Mouse (Mus musculus): ENCODE measurements around the gene Rnf220. TPM values are rescaled to one million over a fixed set of nuclear protein-coding genes. Genes with fewer than 3 reads are reported as not detected.

Gene Rnf220
- total RNA-seq, 2 experiments from 2014 or later = 67.8 to 72.4 TPM

- DNase-seq = no peak
These were observed 157.1 kb downstream of the Rnf220 start for GRCm38 (mm10) chr4:117339796-117340195.

GRCm38 (mm10) chr4:117330836-117331475, 165.9 kb downstream of the Rnf220 start:
- DNase-seq = peak; percentile 70

DNA sequence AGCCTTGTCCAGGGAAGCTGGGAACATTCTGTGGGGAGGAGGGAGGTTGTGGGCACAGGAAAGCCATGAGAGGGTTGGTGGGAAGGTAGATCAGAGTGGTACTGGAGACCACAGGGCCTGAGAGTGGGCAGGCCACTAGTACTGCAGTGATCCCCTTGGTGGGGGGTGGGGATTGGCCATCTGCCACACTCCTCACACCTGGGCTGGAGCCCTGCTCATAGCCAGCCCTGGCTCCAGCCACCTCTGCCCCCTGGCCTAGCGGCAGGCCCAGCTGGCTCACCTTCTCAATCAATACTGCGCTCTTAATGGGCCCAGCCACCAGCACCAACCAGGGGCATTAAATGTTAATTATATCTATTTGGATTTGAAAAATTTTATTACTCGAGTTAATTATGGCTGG, 166.7 kb downstream of the Rnf220 start:
- DNase-seq = no peak

DNA sequence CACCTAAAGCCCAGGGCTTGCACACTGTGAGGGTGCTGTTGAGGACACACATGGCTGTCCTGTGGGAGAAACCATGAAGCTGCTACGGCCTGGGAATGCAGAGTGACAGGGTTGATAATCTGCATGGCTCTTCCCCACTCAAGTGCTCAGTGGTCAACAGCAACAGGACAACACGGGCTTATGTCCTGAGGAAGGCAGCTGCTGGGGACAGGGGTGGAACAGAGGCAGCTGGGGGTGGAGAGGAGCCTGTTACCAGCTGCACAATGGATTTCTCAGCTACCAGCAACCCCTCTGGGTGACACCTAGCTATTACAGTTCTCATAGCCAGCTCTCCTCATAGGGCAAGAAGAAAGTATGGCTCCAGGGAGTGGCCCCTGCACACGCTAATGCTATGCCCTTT, 169.9 kb downstream of the Rnf220 start:
- no peak for DNase-seq

DNA sequence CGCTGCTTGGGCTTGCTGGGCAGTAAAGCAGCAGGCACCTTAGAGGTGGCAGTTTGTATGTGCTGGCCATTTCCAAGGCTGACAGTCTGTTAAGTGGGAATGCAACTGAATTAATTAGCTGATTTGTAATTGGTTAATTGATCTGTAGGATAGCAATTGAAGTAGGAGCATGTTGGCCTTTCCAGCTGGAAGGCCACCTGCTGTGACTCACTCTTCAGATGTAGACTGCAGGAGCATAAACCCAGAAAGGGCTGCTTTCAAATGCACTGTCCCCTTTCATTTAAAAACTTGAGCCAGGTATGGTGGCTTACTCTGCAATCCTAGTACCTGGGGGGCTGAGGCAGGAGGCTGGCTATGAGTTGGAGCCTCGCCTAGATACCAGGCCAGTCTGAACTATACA, 171.8 kb downstream of the Rnf220 start:
- no peak for DNase-seq

DNA sequence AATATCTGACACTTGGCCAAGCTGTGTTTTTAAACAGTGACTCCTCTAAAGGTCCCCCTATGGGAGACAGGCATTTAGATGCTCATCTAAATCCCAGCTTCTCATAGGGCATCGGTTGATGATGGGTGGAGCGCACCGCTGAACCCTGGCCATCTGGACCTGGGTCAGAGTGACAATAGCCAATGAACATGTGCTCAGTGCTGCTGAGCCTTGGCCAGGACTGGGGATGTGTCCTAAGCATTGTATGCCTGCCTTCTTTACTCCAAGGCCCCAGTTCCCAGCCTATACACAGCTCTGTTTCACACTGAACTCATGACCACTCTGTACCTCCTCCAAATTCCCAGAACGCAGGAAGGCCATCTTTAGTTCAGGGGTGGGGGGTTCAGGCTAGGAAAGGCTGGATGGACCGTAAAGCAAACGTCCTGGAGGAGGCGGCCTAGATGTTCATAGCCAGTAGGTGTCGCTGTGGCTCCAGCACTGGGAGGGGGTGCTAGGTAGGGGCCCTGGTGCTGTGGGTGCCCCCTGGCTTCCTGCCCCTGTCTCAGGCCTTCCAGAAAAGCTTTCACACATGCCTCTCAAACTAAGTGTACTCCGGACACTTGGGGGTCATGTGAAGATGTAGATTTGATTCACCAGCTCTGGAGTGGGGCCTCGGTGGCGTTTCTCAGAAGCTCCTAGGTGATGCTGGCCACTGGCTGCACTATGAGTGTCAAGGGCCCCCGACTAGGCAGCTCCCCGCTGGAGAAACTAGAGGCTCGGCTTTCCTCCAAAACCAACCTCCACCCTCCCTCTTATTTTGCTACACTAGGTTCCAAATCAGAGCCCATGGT, 173.1 kb downstream of the Rnf220 start:
- DNase-seq = peak; percentile 79

- no peak for DNase-seq
These were observed 175.8 kb downstream of the Rnf220 start for GRCm38 (mm10) chr4:117321011-117321410.

- no peak for DNase-seq
These were observed 178.3 kb downstream of the Rnf220 start for GRCm38 (mm10) chr4:117318508-117318907.

- DNase-seq = no peak
These were observed 179.1 kb downstream of the Rnf220 start for GRCm38 (mm10) chr4:117317701-117318190.

DNA sequence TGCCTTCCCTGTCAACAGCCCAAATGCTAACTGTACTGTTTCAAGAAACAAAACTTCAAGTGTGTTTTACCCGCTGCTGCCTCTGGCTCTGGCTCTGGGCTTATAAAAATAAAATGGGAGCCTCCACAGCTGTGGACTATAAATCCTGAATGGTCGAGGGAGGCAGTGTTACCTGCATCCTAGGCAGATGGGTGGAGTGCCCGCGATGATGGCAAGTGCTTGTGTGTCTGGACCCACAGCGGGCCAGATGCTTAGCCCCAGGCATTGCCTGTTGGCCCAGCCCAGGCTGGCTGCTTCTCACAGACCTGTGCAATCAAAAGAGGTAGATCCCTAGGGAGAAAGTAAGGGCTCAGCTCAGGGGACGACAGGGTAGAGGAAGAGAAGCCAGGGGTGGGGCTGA, 180.1 kb downstream of the Rnf220 start:
- no peak for DNase-seq

- no peak for DNase-seq
These were observed 181.9 kb downstream of the Rnf220 start for GRCm38 (mm10) chr4:117314849-117315500.

DNA sequence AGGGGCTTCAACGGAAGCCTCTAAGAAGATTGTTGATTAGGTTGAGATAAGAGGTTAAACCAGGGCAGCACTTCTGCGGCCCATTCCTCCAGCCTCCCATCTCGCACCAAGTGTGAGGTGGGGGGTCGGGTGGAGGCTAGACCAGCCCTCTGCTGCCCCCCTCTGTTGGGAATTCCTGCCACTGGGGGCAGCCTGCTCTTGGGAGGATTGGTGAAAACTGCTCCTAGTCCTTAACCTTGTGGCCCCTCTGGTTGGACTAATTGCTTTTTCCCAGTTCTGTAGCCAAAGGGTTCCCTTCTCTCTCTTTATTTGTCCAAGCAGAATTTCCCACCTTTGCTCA, 183.8 kb downstream of the Rnf220 start:
- peak; percentile 47 for DNase-seq

DNA sequence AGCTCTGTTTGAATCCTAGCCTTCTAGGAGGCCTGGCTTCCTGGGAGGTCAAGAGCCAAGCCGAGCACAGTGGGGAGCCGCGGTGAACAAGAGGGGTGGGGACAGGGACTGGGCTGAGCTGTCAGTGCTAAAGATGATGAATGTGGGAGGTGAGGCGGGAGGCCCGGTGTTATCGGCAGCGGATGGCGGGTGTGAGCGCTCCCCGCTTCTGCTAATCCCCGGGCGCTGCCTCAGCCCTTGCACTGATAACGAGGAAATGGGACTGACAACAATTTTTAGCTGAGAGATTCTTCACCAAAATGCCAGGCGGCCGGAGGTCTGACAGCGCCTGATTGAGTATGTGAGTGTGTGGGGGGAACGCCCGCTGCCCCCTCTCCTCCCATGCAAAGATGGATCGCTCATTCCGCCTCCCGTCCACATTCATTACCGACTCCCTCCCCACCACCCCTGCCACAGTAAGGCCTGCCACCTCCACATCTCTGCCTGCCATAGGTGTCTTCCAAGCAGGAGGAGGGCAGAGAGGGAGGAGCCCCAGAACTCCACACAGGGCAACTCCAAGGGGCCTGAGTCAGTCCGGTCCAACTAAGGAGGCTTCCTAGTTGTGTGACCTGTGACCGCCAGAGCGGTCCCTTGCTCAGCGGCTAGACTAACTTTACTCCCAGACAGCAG, 184.3 kb downstream of the Rnf220 start:
- DNase-seq = no peak

GRCm38 (mm10) chr4:117311891-117312290, 185.0 kb downstream of the Rnf220 start:
- DNase-seq = no peak

- no peak for DNase-seq
These were observed 187.4 kb downstream of the Rnf220 start for GRCm38 (mm10) chr4:117309427-117309826.

GRCm38 (mm10) chr4:117307270-117307669, 189.6 kb downstream of the Rnf220 start:
- no peak for DNase-seq

DNA sequence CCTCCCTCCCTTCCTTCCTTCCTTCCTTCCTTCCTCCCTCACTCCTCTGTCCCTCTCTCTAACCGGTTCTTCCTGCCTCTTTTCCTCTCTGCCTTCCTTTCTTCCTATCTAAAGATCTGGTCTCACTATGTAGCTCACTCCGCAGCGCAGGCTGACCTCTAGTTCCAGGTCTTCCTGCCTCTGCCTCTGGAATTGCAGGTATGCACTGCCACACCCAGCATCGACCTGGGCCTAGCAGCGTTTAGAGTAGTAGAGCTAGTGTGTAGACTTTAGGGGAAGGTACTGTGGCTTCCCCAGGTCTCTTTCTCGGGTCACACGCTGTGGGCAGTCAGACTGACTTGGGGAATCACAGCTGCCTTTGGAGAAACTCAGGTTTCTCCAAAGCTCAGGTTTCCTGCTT, 191.4 kb downstream of the Rnf220 start:
- DNase-seq = no peak

- peak; percentile 41 for DNase-seq
These were observed 192.4 kb downstream of the Rnf220 start for GRCm38 (mm10) chr4:117304239-117305025.

DNA sequence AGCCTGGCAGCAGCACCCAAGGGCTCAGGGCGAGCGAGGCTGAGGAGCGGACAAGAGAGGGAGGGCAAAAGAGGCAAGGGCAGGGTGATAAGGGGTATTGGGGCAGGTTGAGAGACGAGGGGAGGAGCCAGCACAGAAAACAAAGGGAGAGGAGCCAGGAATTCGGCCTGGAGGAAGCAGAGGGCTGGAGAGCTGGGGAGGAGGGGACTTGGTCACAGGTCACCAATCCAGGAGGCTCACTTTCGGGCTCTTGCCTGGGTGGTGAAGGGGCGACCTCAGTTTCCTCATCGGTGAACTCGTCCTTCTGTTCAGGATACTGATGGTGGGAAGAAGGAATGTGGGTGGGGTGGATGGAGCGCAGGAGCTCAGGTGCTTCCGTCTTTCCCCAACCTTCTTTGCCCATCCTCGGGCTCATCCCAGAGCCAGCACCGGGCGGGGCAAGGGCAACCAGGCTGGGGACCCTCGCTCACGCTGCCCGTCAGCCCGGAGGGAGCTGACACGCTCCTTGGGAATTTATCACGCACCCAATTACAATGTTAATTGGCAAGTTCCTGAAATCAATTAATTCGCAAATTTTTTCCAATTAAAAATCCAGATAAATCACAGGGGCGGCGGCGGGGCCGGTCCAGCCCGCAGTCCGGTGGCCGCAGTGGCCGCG, 193.1 kb downstream of the Rnf220 start:
- no peak for DNase-seq

DNA sequence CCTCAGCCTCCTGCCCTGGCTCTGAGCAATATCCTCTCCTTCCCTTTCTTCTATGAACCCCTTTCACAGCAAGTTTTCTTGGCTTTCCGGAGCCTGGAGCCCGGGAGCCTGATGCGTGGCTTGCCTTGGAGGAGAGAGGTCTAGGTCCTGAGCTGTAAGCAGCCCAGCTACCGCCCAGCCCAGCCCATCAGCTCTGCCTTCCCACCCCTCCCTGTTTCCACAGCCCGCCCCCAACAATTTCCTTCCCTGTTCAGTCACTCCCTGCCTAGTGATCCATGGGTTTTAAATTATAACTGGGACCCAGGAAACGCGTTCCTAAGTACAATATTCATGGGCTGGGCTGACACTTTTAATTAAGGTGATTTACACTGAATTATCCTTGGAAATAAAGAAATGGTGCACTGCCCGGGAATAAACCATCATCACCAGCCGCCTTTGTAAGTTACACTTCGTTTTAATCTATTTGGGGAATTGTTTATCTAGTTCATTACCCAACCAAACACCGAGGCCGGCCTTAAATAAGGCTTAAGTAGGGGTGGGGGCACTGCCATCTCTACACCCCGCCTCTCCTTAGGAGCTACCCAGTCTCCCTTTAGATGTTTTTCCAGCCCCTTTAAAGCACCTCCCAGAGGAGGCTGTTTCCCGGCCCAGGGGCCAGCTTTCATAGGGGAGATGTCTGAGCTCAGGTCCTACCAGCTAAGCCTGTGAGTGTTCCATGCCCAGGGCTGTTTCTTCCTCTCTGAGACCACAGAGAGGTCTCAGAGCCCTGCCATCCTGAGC, 194.6 kb downstream of the Rnf220 start:
- no peak for DNase-seq
